Mouse (Mus musculus): Measurements from ENCODE around the gene 4930558C23Rik. TPM values are rescaled to one million over a fixed set of nuclear protein-coding genes. Genes with fewer than 3 reads are reported as not detected.

Gene 4930558C23Rik
- polyA plus RNA-seq (2012; rRNA removed) = not detected in 2 replicates

DNA sequence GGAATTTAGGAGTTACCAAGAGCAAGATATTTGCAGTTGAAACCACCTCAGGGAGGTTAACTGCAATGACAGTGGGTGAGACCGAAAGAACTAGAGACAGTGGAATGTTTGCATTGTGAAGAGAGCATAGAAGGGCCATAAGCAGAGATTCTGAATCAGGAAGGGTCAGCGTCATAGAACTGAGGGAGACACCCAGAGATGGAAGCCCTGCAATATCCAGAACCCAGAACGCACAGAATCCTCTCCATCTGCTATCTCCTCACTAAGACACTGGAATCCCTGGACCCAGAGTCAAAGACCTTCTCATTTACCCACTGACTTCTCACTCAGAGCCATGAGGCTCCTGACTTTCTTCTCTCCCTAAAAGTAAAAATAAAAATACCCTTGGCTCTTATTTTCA, at the start of gene 4930558C23Rik:
Gene 4930558C23Rik, minus strand, starts transcription at position 101 of the 400 bp plus-strand sequence.

GRCm38 (mm10) chr3:95434136-95434982, 31.7 kb upstream of the 4930558C23Rik start, which contains the start of gene Arnt:
TSS of gene Arnt (plus strand) at chr3:95434388.

DNA sequence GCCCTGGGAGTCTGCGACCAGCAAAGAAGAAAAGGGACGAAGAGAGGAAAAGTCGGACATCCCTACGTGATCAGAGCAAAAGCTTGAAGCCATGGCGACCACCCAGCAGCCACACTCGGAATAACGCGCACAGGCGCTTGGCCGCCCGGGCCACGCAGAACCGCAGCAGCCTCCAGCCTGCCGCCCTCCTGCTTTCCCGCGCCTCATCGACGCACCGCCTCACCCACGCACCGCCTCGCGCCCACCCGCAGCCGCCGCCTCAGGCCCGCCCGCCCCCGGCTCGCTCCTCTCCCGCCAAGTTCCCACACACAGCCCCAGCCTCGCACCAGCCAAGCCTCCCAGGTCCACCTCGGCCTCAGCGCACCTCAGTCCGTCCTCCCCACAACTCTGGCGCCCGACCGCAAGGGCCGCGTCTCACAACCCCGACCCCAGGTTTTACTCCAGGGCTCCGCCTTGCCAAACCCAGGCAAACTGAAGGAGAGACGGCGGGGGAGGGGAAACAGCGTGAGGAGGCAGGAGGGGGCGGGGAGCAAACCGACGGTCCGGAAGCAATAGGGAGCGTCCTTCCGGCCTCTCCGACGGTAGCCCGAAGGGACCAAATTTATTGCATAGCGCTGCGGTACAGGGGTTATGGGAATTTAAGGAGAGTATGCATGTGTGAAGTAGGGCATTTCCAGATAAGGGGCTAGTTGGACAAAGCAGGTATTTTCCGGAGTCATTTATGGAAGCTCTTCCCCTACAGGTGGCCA, 45.8 kb downstream of the 4930558C23Rik start, which contains the start of gene Setdb1:
Gene Setdb1, minus strand, starts transcription at position 502 of the 749 bp plus-strand sequence.

Other genes with a start within 250 kb of the 4930558C23Rik start
- 64.4 and 77.1 TPM in 2 replicates for gene Sema6c, start 242.4 kb downstream of the 4930558C23Rik start, polyA plus RNA-seq (2012; rRNA removed)
- 28.3 and 30.4 TPM in 2 replicates for gene Gabpb2, start 184.9 kb downstream of the 4930558C23Rik start, polyA plus RNA-seq (2012; rRNA removed)
- 62.7 and 103 TPM in 2 replicates for gene Cdc42se1, start 174.1 kb downstream of the 4930558C23Rik start, polyA plus RNA-seq (2012; rRNA removed)
- 134 and 151 TPM in 2 replicates for gene Mllt11, start 170.7 kb downstream of the 4930558C23Rik start, polyA plus RNA-seq (2012; rRNA removed)
- gene Gm128, start 161.2 kb downstream of the 4930558C23Rik start, polyA plus RNA-seq (2012; rRNA removed) = 0.22 and 0.53 TPM in 2 replicates
- 0.80 and 1.3 TPM in 2 replicates for gene Bnipl, start 151.6 kb downstream of the 4930558C23Rik start, polyA plus RNA-seq (2012; rRNA removed)
- 30.3 and 35.1 TPM in 2 replicates for gene Mindy1, start 121.5 kb downstream of the 4930558C23Rik start, polyA plus RNA-seq (2012; rRNA removed)
- gene Prune1, start 120.8 kb downstream of the 4930558C23Rik start, polyA plus RNA-seq (2012; rRNA removed) = 24.0 and 29.2 TPM in 2 replicates
- 2.6 and 2.8 TPM in 2 replicates for gene Anxa9, start 95.7 kb downstream of the 4930558C23Rik start, polyA plus RNA-seq (2012; rRNA removed)
- 69.3 and 111 TPM in 2 replicates for gene Cers2, start 88.0 kb downstream of the 4930558C23Rik start, polyA plus RNA-seq (2012; rRNA removed)
- 62.2 and 65.8 TPM in 2 replicates for gene Setdb1, start 45.6 kb downstream of the 4930558C23Rik start, polyA plus RNA-seq (2012; rRNA removed)
- gene Arnt, start 31.5 kb upstream of the 4930558C23Rik start, polyA plus RNA-seq (2012; rRNA removed) = 30.4 and 39.4 TPM in 2 replicates
- 8.1 and 10.8 TPM in 2 replicates for gene Ctsk, start 96.4 kb upstream of the 4930558C23Rik start, polyA plus RNA-seq (2012; rRNA removed)
- gene Ctss, start 123.9 kb upstream of the 4930558C23Rik start, polyA plus RNA-seq (2012; rRNA removed) = 7.9 and 10.8 TPM in 2 replicates
- gene Hormad1, start 156.8 kb upstream of the 4930558C23Rik start, polyA plus RNA-seq (2012; rRNA removed) = 0.05 TPM in 1 of 2 replicates, not detected in the other
- 32.5 and 36.4 TPM in 2 replicates for gene Golph3l, start 186.1 kb upstream of the 4930558C23Rik start, polyA plus RNA-seq (2012; rRNA removed)
- gene Ensa, start 222.2 kb upstream of the 4930558C23Rik start, polyA plus RNA-seq (2012; rRNA removed) = 51.9 and 63.0 TPM in 2 replicates

Data from central nervous system, embryonic 11.5 days (tissue).